Mouse (Mus musculus): ENCODE data around the gene Iffo2. TPM values are rescaled to one million over a fixed set of nuclear protein-coding genes. Genes with fewer than 3 reads are reported as not detected.

Iffo2 gene
- polyA plus RNA-seq, 1 experiment from 2014 or later: 4.7 TPM

GRCm38 (mm10) chr4:139623434-139624115, 93.2 kb downstream of the Iffo2 start:
- Histone ChIP-seq H3K9me3 (ENCODE audit: low read length) (no peaks in the 10 kb centered on the region), H3K4me1 (ENCODE audit: insufficient read depth, low read depth, low read length) (peaks cover 4% of the 10 kb centered on the region; the same call in 1 of the 2 replicates), H3K4me3 (ENCODE audit: low read depth, low read length) (peak overlapping the region; percentile 51), H3K4me2 (replicated peaks; ENCODE audit: low read depth, low read length) (peak overlapping the region; percentile 75), H3K27ac (ENCODE audit: low read length) (peak overlapping the region; percentile 90; the same call in 1 of the 2 replicates), H3K36me3 (ENCODE audit: insufficient read depth, low read length) (no peaks in the 10 kb centered on the region), H3K9ac (replicated peaks; ENCODE audit: low read depth) (peak overlapping the region; percentile 50; the same call in 1 of the 2 replicates), H3K27me3 (replicated peaks; ENCODE audit: insufficient read depth, low read length) (no peaks in the 10 kb centered on the region)
- WGBS: 18% methylated on average over 21 of the region's 21 CpGs
- DNase-seq (ENCODE audit: low spot score): no peak
- ATAC-seq: no peak
- TF ChIP-seq EP300 (IDR thresholded peaks at IDR 0.05) (no peak), CTCF (IDR thresholded peaks at IDR 0.05) (no peak)

DNA sequence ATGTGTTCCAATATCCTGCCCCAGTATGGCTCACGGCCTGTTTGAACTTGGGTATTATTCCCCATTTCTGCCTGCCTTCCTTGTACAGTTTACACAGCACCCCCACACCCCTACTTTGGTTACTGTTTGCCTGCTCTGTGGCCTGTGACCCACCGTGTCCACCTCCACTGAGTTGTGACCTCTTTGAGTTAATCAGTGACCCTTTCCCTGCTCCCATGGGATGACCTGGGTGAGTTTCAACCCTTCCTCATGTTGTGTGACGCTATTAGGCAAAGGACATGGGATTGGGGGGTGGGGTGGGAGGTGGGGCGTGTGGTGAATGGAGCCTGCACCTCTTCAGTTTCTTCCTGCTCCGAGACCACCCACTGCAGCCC, 93.8 kb downstream of the Iffo2 start:
- ATAC-seq: no peak
- Histone ChIP-seq H3K9ac (replicated peaks; ENCODE audit: low read depth) (no peak overlapping the region), H3K27ac (ENCODE audit: low read length) (0 out of 2 replicates have a peak overlapping the region, but pooled peaks have one; percentile 14)

GRCm38 (mm10) chr4:139624706-139625105, 94.4 kb downstream of the Iffo2 start:
- no peaks in the 10 kb centered on the region for H3K9me3 ChIP-seq (ENCODE audit: low read length)
- no peak for ATAC-seq
- DNase-seq (ENCODE audit: low spot score): peak; percentile 80
- no peak overlapping the region for H3K9ac ChIP-seq (replicated peaks; ENCODE audit: low read depth)
- TF ChIP-seq EP300 (IDR thresholded peaks at IDR 0.05): no peak
- no peak for TF ChIP-seq CTCF (IDR thresholded peaks at IDR 0.05)
- peak overlapping the region; percentile 14; the same call in 1 of the 2 replicates for H3K27ac ChIP-seq (ENCODE audit: low read length)
- H3K27me3 ChIP-seq (replicated peaks; ENCODE audit: insufficient read depth, low read length): no peaks in the 10 kb centered on the region
- 51% methylated on average over 10 of the region's 10 CpGs for WGBS
- H3K4me1 ChIP-seq (ENCODE audit: insufficient read depth, low read depth, low read length): peaks cover 4% of the 10 kb centered on the region; the same call in 1 of the 2 replicates
- H3K4me2 ChIP-seq (replicated peaks; ENCODE audit: low read depth, low read length): peak overlapping the region; percentile 75
- H3K4me3 ChIP-seq (ENCODE audit: low read depth, low read length): no peak overlapping the region
- H3K36me3 ChIP-seq (ENCODE audit: insufficient read depth, low read length): no peaks in the 10 kb centered on the region

More for the DNA sequence above, 93.8 kb downstream of the Iffo2 start:
- WGBS: 41% methylated on average over 5 of the region's 5 CpGs
- no peaks in the 10 kb centered on the region for H3K27me3 ChIP-seq (replicated peaks; ENCODE audit: insufficient read depth, low read length)
- no peaks in the 10 kb centered on the region for H3K9me3 ChIP-seq (ENCODE audit: low read length)
- H3K4me1 ChIP-seq (ENCODE audit: insufficient read depth, low read depth, low read length): peaks cover 4% of the 10 kb centered on the region; the same call in 1 of the 2 replicates
- no peak for DNase-seq (ENCODE audit: low spot score)
- no peak for TF ChIP-seq CTCF (IDR thresholded peaks at IDR 0.05)
- TF ChIP-seq EP300 (IDR thresholded peaks at IDR 0.05): no peak
- H3K4me2 ChIP-seq (replicated peaks; ENCODE audit: low read depth, low read length): peak overlapping the region; percentile 75
- no peaks in the 10 kb centered on the region for H3K36me3 ChIP-seq (ENCODE audit: insufficient read depth, low read length)
- no peak overlapping the region for H3K4me3 ChIP-seq (ENCODE audit: low read depth, low read length)

- no peak overlapping the region for H3K4me2 ChIP-seq (replicated peaks; ENCODE audit: low read depth, low read length)
- no peak overlapping the region for H3K27ac ChIP-seq (ENCODE audit: low read length)
- no peaks in the 10 kb centered on the region for H3K36me3 ChIP-seq (ENCODE audit: insufficient read depth, low read length)
- H3K4me1 ChIP-seq (ENCODE audit: insufficient read depth, low read depth, low read length): peaks cover 7% of the 10 kb centered on the region; the same call in 1 of the 2 replicates
- TF ChIP-seq EP300 (IDR thresholded peaks at IDR 0.05) (no peak), CTCF (IDR thresholded peaks at IDR 0.05) (no peak)
- H3K4me3 ChIP-seq (ENCODE audit: low read depth, low read length): no peak overlapping the region
- H3K9ac ChIP-seq (replicated peaks; ENCODE audit: low read depth): no peak overlapping the region
- no peak for ATAC-seq
- no peaks in the 10 kb centered on the region for H3K9me3 ChIP-seq (ENCODE audit: low read length)
- no peaks in the 10 kb centered on the region for H3K27me3 ChIP-seq (replicated peaks; ENCODE audit: insufficient read depth, low read length)
- DNase-seq (ENCODE audit: low spot score): no peak
- 90% methylated on average over 11 of the region's 11 CpGs for WGBS
Observed at GRCm38 (mm10) chr4:139627361-139627760, 97.0 kb downstream of the Iffo2 start.

GRCm38 (mm10) chr4:139630171-139630570, 99.8 kb downstream of the Iffo2 start:
- Histone ChIP-seq H3K4me3 (ENCODE audit: low read depth, low read length) (no peak overlapping the region), H3K27ac (ENCODE audit: low read length) (no peak overlapping the region), H3K4me2 (replicated peaks; ENCODE audit: low read depth, low read length) (no peak overlapping the region), H3K9ac (replicated peaks; ENCODE audit: low read depth) (no peak overlapping the region), H3K27me3 (replicated peaks; ENCODE audit: insufficient read depth, low read length) (no peaks in the 10 kb centered on the region), H3K9me3 (ENCODE audit: low read length) (no peaks in the 10 kb centered on the region), H3K36me3 (ENCODE audit: insufficient read depth, low read length) (no peaks in the 10 kb centered on the region), H3K4me1 (ENCODE audit: insufficient read depth, low read depth, low read length) (peaks cover 3% of the 10 kb centered on the region; the same call in 1 of the 2 replicates)
- DNase-seq (ENCODE audit: low spot score): no peak
- TF ChIP-seq CTCF (IDR thresholded peaks at IDR 0.05) (peak; percentile 28; the same call in 1 of the 2 replicates), EP300 (IDR thresholded peaks at IDR 0.05) (no peak)
- 63% methylated on average over 10 of the region's 10 CpGs for WGBS
- no peak for ATAC-seq

DNA sequence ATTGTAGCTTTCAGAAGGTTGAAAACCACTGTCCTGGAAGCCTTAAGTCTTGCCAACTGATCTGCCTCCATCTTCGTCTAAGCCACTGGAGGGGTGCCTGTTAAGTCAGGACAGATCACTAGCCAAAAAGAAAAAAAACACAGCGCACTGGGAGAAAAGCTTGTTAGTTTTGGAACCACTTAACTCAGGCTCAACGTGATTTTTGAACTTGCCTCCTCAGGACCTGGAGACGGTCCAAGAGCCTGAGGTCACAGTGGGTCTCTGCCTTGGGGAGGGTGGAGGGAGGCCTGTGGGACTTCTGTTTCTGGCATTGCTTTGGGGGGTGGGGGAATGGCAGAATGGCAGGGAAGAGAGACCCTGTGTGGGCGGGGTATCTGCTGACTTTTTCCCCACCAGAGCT, 100.8 kb downstream of the Iffo2 start:
- H3K27ac ChIP-seq (ENCODE audit: low read length): no peak overlapping the region
- no peak for DNase-seq (ENCODE audit: low spot score)
- no peaks in the 10 kb centered on the region for H3K27me3 ChIP-seq (replicated peaks; ENCODE audit: insufficient read depth, low read length)
- H3K9ac ChIP-seq (replicated peaks; ENCODE audit: low read depth): no peak overlapping the region
- WGBS: 37% methylated on average over 5 of the region's 5 CpGs
- TF ChIP-seq CTCF (IDR thresholded peaks at IDR 0.05) (no peak), EP300 (IDR thresholded peaks at IDR 0.05) (no peak)
- H3K9me3 ChIP-seq (ENCODE audit: low read length): no peaks in the 10 kb centered on the region
- H3K4me3 ChIP-seq (ENCODE audit: low read depth, low read length): no peak overlapping the region
- H3K4me1 ChIP-seq (ENCODE audit: insufficient read depth, low read depth, low read length): peaks cover 3% of the 10 kb centered on the region; the same call in 1 of the 2 replicates
- no peak overlapping the region for H3K4me2 ChIP-seq (replicated peaks; ENCODE audit: low read depth, low read length)
- no peak for ATAC-seq
- no peaks in the 10 kb centered on the region for H3K36me3 ChIP-seq (ENCODE audit: insufficient read depth, low read length)
